Mouse (Mus musculus): Measurements from ENCODE around the gene Vps8. TPM values are rescaled to one million over a fixed set of nuclear protein-coding genes. Genes with fewer than 3 reads are reported as not detected.
A peak's percentile ranks its signal among the peaks of the same experiment; 100 is the strongest.

Vps8 gene
- polyA plus RNA-seq, 1 experiment = 8.2 TPM

GRCm38 (mm10) chr16:21465868-21466267 is 43.0 kb downstream of the Vps8 start:
- H3K36me3 ChIP-seq (ENCODE audit: control insufficient read depth, insufficient read depth, low read length) = peaks cover 21% of the 10 kb centered on the region
- TF ChIP-seq POLR2A (IDR thresholded peaks at IDR 0.05; ENCODE audit: low read depth, low read length) (no peak), CTCF (IDR thresholded peaks at IDR 0.05; ENCODE audit: extremely low read depth, insufficient read depth, insufficient read length, insufficient replicate concordance) (no peak)

GRCm38 (mm10) chr16:21470416-21470815 is 47.5 kb downstream of the Vps8 start:
- Histone ChIP-seq H3K4me1 (ENCODE audit: control insufficient read depth, insufficient read depth, insufficient read length) (peaks cover 2% of the 10 kb centered on the region; the same call in 1 of the 2 replicates), H3K27me3 (ENCODE audit: control insufficient read depth, insufficient read depth, low read length) (no peaks in the 10 kb centered on the region), H3K36me3 (ENCODE audit: control insufficient read depth, insufficient read depth, low read length) (peaks cover 9% of the 10 kb centered on the region), H3K27ac (ENCODE audit: insufficient read depth, low read length) (no peak overlapping the region), H3K4me3 (ENCODE audit: extremely low read depth, insufficient read depth, insufficient read length) (no peak overlapping the region)
- no peak for DNase-seq (ENCODE audit: low read depth in 1 of 2, low spot score in 2 of 2)
- 90% methylated on average over 4 of the region's 4 CpGs for WGBS
- TF ChIP-seq CTCF (IDR thresholded peaks at IDR 0.05; ENCODE audit: extremely low read depth, insufficient read depth, insufficient read length, insufficient replicate concordance) = no peak
- no peak for TF ChIP-seq POLR2A (IDR thresholded peaks at IDR 0.05; ENCODE audit: low read depth, low read length)

More at GRCm38 (mm10) chr16:21465868-21466267, 43.0 kb downstream of the Vps8 start:
- H3K27ac ChIP-seq (ENCODE audit: insufficient read depth, low read length) = no peak overlapping the region
- no peaks in the 10 kb centered on the region for H3K4me1 ChIP-seq (ENCODE audit: control insufficient read depth, insufficient read depth, insufficient read length)
- DNase-seq (ENCODE audit: low read depth in 1 of 2, low spot score in 2 of 2) = no peak
- H3K27me3 ChIP-seq (ENCODE audit: control insufficient read depth, insufficient read depth, low read length) = no peaks in the 10 kb centered on the region
- no peak overlapping the region for H3K4me3 ChIP-seq (ENCODE audit: extremely low read depth, insufficient read depth, insufficient read length)
- 35% methylated on average over 8 of the region's 8 CpGs for WGBS

GRCm38 (mm10) chr16:21477074-21477473 is 54.2 kb downstream of the Vps8 start:
- DNase-seq (ENCODE audit: low read depth in 1 of 2, low spot score in 2 of 2) = no peak
- WGBS = 81% methylated on average over 4 of the region's 4 CpGs
- Histone ChIP-seq H3K4me1 (ENCODE audit: control insufficient read depth, insufficient read depth, insufficient read length) (peaks cover 2% of the 10 kb centered on the region; the same call in 1 of the 2 replicates), H3K27ac (ENCODE audit: insufficient read depth, low read length) (no peak overlapping the region), H3K36me3 (ENCODE audit: control insufficient read depth, insufficient read depth, low read length) (peaks cover 10% of the 10 kb centered on the region), H3K27me3 (ENCODE audit: control insufficient read depth, insufficient read depth, low read length) (no peaks in the 10 kb centered on the region), H3K4me3 (ENCODE audit: extremely low read depth, insufficient read depth, insufficient read length) (no peak overlapping the region)
- TF ChIP-seq POLR2A (IDR thresholded peaks at IDR 0.05; ENCODE audit: low read depth, low read length) (no peak), CTCF (IDR thresholded peaks at IDR 0.05; ENCODE audit: extremely low read depth, insufficient read depth, insufficient read length, insufficient replicate concordance) (no peak)

- DNase-seq (ENCODE audit: low read depth in 1 of 2, low spot score in 2 of 2) = no peak
- H3K4me1 ChIP-seq (ENCODE audit: control insufficient read depth, insufficient read depth, insufficient read length) = peaks cover 2% of the 10 kb centered on the region; the same call in 1 of the 2 replicates
- H3K36me3 ChIP-seq (ENCODE audit: control insufficient read depth, insufficient read depth, low read length) = peaks cover 10% of the 10 kb centered on the region
- no peaks in the 10 kb centered on the region for H3K27me3 ChIP-seq (ENCODE audit: control insufficient read depth, insufficient read depth, low read length)
- no peak for TF ChIP-seq POLR2A (IDR thresholded peaks at IDR 0.05; ENCODE audit: low read depth, low read length)
- TF ChIP-seq CTCF (IDR thresholded peaks at IDR 0.05; ENCODE audit: extremely low read depth, insufficient read depth, insufficient read length, insufficient replicate concordance) = no peak
- WGBS = 93% methylated on average over 9 of the region's 9 CpGs
- H3K27ac ChIP-seq (ENCODE audit: insufficient read depth, low read length) = no peak overlapping the region
- H3K4me3 ChIP-seq (ENCODE audit: extremely low read depth, insufficient read depth, insufficient read length) = no peak overlapping the region
Measured at GRCm38 (mm10) chr16:21478376-21478775, 55.5 kb downstream of the Vps8 start.

- DNase-seq (ENCODE audit: low read depth in 1 of 2, low spot score in 2 of 2) = no peak
- no peaks in the 10 kb centered on the region for H3K4me1 ChIP-seq (ENCODE audit: control insufficient read depth, insufficient read depth, insufficient read length)
- TF ChIP-seq CTCF (IDR thresholded peaks at IDR 0.05; ENCODE audit: extremely low read depth, insufficient read depth, insufficient read length, insufficient replicate concordance) (no peak), POLR2A (IDR thresholded peaks at IDR 0.05; ENCODE audit: low read depth, low read length) (no peak)
- WGBS = 94% methylated on average over 5 of the region's 5 CpGs
- peaks cover 2% of the 10 kb centered on the region; the same call in 1 of the 2 replicates for H3K36me3 ChIP-seq (ENCODE audit: control insufficient read depth, insufficient read depth, low read length)
- no peaks in the 10 kb centered on the region for H3K27me3 ChIP-seq (ENCODE audit: control insufficient read depth, insufficient read depth, low read length)
- no peak overlapping the region for H3K27ac ChIP-seq (ENCODE audit: insufficient read depth, low read length)
- no peak overlapping the region for H3K4me3 ChIP-seq (ENCODE audit: extremely low read depth, insufficient read depth, insufficient read length)
Measured at GRCm38 (mm10) chr16:21483803-21484202, 60.9 kb downstream of the Vps8 start.

GRCm38 (mm10) chr16:21485716-21486115 is 62.8 kb downstream of the Vps8 start:
- Histone ChIP-seq H3K27me3 (ENCODE audit: control insufficient read depth, insufficient read depth, low read length) (no peaks in the 10 kb centered on the region), H3K4me1 (ENCODE audit: control insufficient read depth, insufficient read depth, insufficient read length) (no peaks in the 10 kb centered on the region), H3K27ac (ENCODE audit: insufficient read depth, low read length) (no peak overlapping the region), H3K4me3 (ENCODE audit: extremely low read depth, insufficient read depth, insufficient read length) (no peak overlapping the region), H3K36me3 (ENCODE audit: control insufficient read depth, insufficient read depth, low read length) (no peaks in the 10 kb centered on the region; the same call in 1 of the 2 replicates)
- WGBS = 86% methylated on average over 5 of the region's 5 CpGs
- TF ChIP-seq POLR2A (IDR thresholded peaks at IDR 0.05; ENCODE audit: low read depth, low read length) (no peak), CTCF (IDR thresholded peaks at IDR 0.05; ENCODE audit: extremely low read depth, insufficient read depth, insufficient read length, insufficient replicate concordance) (no peak)
- DNase-seq (ENCODE audit: low read depth in 1 of 2, low spot score in 2 of 2) = no peak

GRCm38 (mm10) chr16:21488413-21488812 is 65.5 kb downstream of the Vps8 start:
- Histone ChIP-seq H3K4me1 (ENCODE audit: control insufficient read depth, insufficient read depth, insufficient read length) (peaks cover 2% of the 10 kb centered on the region; the same call in 1 of the 2 replicates), H3K27me3 (ENCODE audit: control insufficient read depth, insufficient read depth, low read length) (no peaks in the 10 kb centered on the region), H3K4me3 (ENCODE audit: extremely low read depth, insufficient read depth, insufficient read length) (no peak overlapping the region), H3K36me3 (ENCODE audit: control insufficient read depth, insufficient read depth, low read length) (no peaks in the 10 kb centered on the region; the same call in 1 of the 2 replicates), H3K27ac (ENCODE audit: insufficient read depth, low read length) (no peak overlapping the region)
- TF ChIP-seq CTCF (IDR thresholded peaks at IDR 0.05; ENCODE audit: extremely low read depth, insufficient read depth, insufficient read length, insufficient replicate concordance) (peak; percentile 77; the same call in 1 of the 2 replicates), POLR2A (IDR thresholded peaks at IDR 0.05; ENCODE audit: low read depth, low read length) (no peak)
- WGBS = 51% methylated on average over 4 of the region's 4 CpGs
- peak in 1 of 2 experiments; percentile 50 for DNase-seq (ENCODE audit: low read depth in 1 of 2, low spot score in 2 of 2)

Data from spleen, adult 2 months (tissue).